Mouse (Mus musculus): Measurements from ENCODE around the gene Arpc1a. TPM values are rescaled to one million over a fixed set of nuclear protein-coding genes. Genes with fewer than 3 reads are reported as not detected.
"Not testable (repeated sequence)": the region's sequence is repeated elsewhere in the genome, so short reads cannot be mapped to it uniquely, and the experiment has no call there.

Gene Arpc1a
- polyA plus RNA-seq, 1 experiment = 114 TPM

GRCm38 (mm10) chr5:145068863-145069262, 14.8 kb upstream of the Arpc1a start:
- H3K4me1 ChIP-seq (ENCODE audit: control insufficient read depth, insufficient read depth, low read length) = no peaks in the 10 kb centered on the region
- WGBS = 52% methylated on average over 3 of the region's 3 CpGs
- TF ChIP-seq POLR2A (IDR thresholded peaks at IDR 0.05; ENCODE audit: borderline replicate concordance, control insufficient read depth, low read depth, low read length) = no peak
- TF ChIP-seq CTCF (IDR thresholded peaks at IDR 0.05; ENCODE audit: control insufficient read depth, insufficient read depth, low read length) = no peak
- no peak overlapping the region for H3K4me3 ChIP-seq (replicated peaks; ENCODE audit: control insufficient read depth, low read depth, low read length)
- no peak overlapping the region for H3K27ac ChIP-seq (ENCODE audit: control insufficient read depth, insufficient read depth, low read depth, low read length, poor library complexity)

- Histone ChIP-seq H3K27ac (ENCODE audit: control insufficient read depth, insufficient read depth, low read depth, low read length, poor library complexity) (no peak overlapping the region), H3K4me1 (ENCODE audit: control insufficient read depth, insufficient read depth, low read length) (no peaks in the 10 kb centered on the region), H3K4me3 (replicated peaks; ENCODE audit: control insufficient read depth, low read depth, low read length) (no peak overlapping the region)
- WGBS = 2% methylated on average over 5 of the region's 5 CpGs
- TF ChIP-seq CTCF (IDR thresholded peaks at IDR 0.05; ENCODE audit: control insufficient read depth, insufficient read depth, low read length) (peak; percentile 78), POLR2A (IDR thresholded peaks at IDR 0.05; ENCODE audit: borderline replicate concordance, control insufficient read depth, low read depth, low read length) (no peak)
Measured at GRCm38 (mm10) chr5:145069707-145070106, 13.9 kb upstream of the Arpc1a start.

- TF ChIP-seq CTCF (IDR thresholded peaks at IDR 0.05; ENCODE audit: control insufficient read depth, insufficient read depth, low read length) (peak; percentile 32; the same call in 1 of the 2 replicates), POLR2A (IDR thresholded peaks at IDR 0.05; ENCODE audit: borderline replicate concordance, control insufficient read depth, low read depth, low read length) (no peak)
- H3K27ac ChIP-seq (ENCODE audit: control insufficient read depth, insufficient read depth, low read depth, low read length, poor library complexity) = no peak overlapping the region; the same call in 1 of the 2 replicates
- 69% methylated on average over 6 of the region's 6 CpGs for WGBS
- no peaks in the 10 kb centered on the region for H3K4me1 ChIP-seq (ENCODE audit: control insufficient read depth, insufficient read depth, low read length)
- no peak overlapping the region for H3K4me3 ChIP-seq (replicated peaks; ENCODE audit: control insufficient read depth, low read depth, low read length)
Measured at GRCm38 (mm10) chr5:145071342-145071741, 12.3 kb upstream of the Arpc1a start.

- no peak for TF ChIP-seq CTCF (IDR thresholded peaks at IDR 0.05; ENCODE audit: control insufficient read depth, insufficient read depth, low read length)
- TF ChIP-seq POLR2A (IDR thresholded peaks at IDR 0.05; ENCODE audit: borderline replicate concordance, control insufficient read depth, low read depth, low read length) = no peak
- no peaks in the 10 kb centered on the region for H3K4me1 ChIP-seq (ENCODE audit: control insufficient read depth, insufficient read depth, low read length)
- H3K27ac ChIP-seq (ENCODE audit: control insufficient read depth, insufficient read depth, low read depth, low read length, poor library complexity) = no peak overlapping the region
- WGBS = 36% methylated on average over 3 of the region's 3 CpGs
- H3K4me3 ChIP-seq (replicated peaks; ENCODE audit: control insufficient read depth, low read depth, low read length) = no peak overlapping the region
Measured at GRCm38 (mm10) chr5:145075081-145075480, 8.5 kb upstream of the Arpc1a start.

GRCm38 (mm10) chr5:145081866-145082613, 1.6 kb upstream of the Arpc1a start:
- TF ChIP-seq POLR2A (IDR thresholded peaks at IDR 0.05; ENCODE audit: borderline replicate concordance, control insufficient read depth, low read depth, low read length) = no peak
- no peak for TF ChIP-seq CTCF (IDR thresholded peaks at IDR 0.05; ENCODE audit: control insufficient read depth, insufficient read depth, low read length)
- H3K4me3 ChIP-seq (replicated peaks; ENCODE audit: control insufficient read depth, low read depth, low read length) = no peak overlapping the region
- no peak overlapping the region for H3K27ac ChIP-seq (ENCODE audit: control insufficient read depth, insufficient read depth, low read depth, low read length, poor library complexity)
- no peaks in the 10 kb centered on the region; the same call in 1 of the 2 replicates for H3K4me1 ChIP-seq (ENCODE audit: control insufficient read depth, insufficient read depth, low read length)
- WGBS = 80% methylated on average over 10 of the region's 10 CpGs

- H3K4me1 ChIP-seq (ENCODE audit: control insufficient read depth, insufficient read depth, low read length); H3K4me3 ChIP-seq (replicated peaks; ENCODE audit: control insufficient read depth, low read depth, low read length); H3K27ac ChIP-seq (ENCODE audit: control insufficient read depth, insufficient read depth, low read depth, low read length, poor library complexity): not testable (repeated sequence)
- WGBS = 39% methylated on average over 6 of the region's 6 CpGs
Measured at GRCm38 (mm10) chr5:145083201-145083600, 429 bp upstream of the Arpc1a start.

- TF ChIP-seq CTCF (IDR thresholded peaks at IDR 0.05; ENCODE audit: control insufficient read depth, insufficient read depth, low read length) = no peak
- no peak for TF ChIP-seq POLR2A (IDR thresholded peaks at IDR 0.05; ENCODE audit: borderline replicate concordance, control insufficient read depth, low read depth, low read length)
- WGBS = 33% methylated on average over 2 of the region's 2 CpGs
- H3K27ac ChIP-seq (ENCODE audit: control insufficient read depth, insufficient read depth, low read depth, low read length, poor library complexity) = no peak overlapping the region
- H3K4me1 ChIP-seq (ENCODE audit: control insufficient read depth, insufficient read depth, low read length) = no peaks in the 10 kb centered on the region; the same call in 1 of the 2 replicates
- H3K4me3 ChIP-seq (replicated peaks; ENCODE audit: control insufficient read depth, low read depth, low read length) = no peak overlapping the region
Measured at GRCm38 (mm10) chr5:145084822-145085221, 1.2 kb downstream of the Arpc1a start.

- 94% methylated on average over 2 of the region's 2 CpGs for WGBS
- H3K27ac ChIP-seq (ENCODE audit: control insufficient read depth, insufficient read depth, low read depth, low read length, poor library complexity) = no peak overlapping the region
- no peaks in the 10 kb centered on the region; the same call in 1 of the 2 replicates for H3K4me1 ChIP-seq (ENCODE audit: control insufficient read depth, insufficient read depth, low read length)
- no peak for TF ChIP-seq POLR2A (IDR thresholded peaks at IDR 0.05; ENCODE audit: borderline replicate concordance, control insufficient read depth, low read depth, low read length)
- no peak for TF ChIP-seq CTCF (IDR thresholded peaks at IDR 0.05; ENCODE audit: control insufficient read depth, insufficient read depth, low read length)
- H3K4me3 ChIP-seq (replicated peaks; ENCODE audit: control insufficient read depth, low read depth, low read length) = no peak overlapping the region
Measured at GRCm38 (mm10) chr5:145088186-145088585, 4.6 kb downstream of the Arpc1a start.

GRCm38 (mm10) chr5:145089878-145090277, 6.2 kb downstream of the Arpc1a start:
- no peak overlapping the region for H3K27ac ChIP-seq (ENCODE audit: control insufficient read depth, insufficient read depth, low read depth, low read length, poor library complexity)
- H3K4me1 ChIP-seq (ENCODE audit: control insufficient read depth, insufficient read depth, low read length) = no peaks in the 10 kb centered on the region; the same call in 1 of the 2 replicates
- no peak for TF ChIP-seq POLR2A (IDR thresholded peaks at IDR 0.05; ENCODE audit: borderline replicate concordance, control insufficient read depth, low read depth, low read length)
- no peak for TF ChIP-seq CTCF (IDR thresholded peaks at IDR 0.05; ENCODE audit: control insufficient read depth, insufficient read depth, low read length)
- no peak overlapping the region for H3K4me3 ChIP-seq (replicated peaks; ENCODE audit: control insufficient read depth, low read depth, low read length)
- 53% methylated on average over 3 of the region's 3 CpGs for WGBS
